Mouse (Mus musculus): Measurements from ENCODE around the gene Tmem222.
A peak's percentile ranks its signal among the peaks of the same experiment; 100 is the strongest.

The Tmem222 gene

DNA sequence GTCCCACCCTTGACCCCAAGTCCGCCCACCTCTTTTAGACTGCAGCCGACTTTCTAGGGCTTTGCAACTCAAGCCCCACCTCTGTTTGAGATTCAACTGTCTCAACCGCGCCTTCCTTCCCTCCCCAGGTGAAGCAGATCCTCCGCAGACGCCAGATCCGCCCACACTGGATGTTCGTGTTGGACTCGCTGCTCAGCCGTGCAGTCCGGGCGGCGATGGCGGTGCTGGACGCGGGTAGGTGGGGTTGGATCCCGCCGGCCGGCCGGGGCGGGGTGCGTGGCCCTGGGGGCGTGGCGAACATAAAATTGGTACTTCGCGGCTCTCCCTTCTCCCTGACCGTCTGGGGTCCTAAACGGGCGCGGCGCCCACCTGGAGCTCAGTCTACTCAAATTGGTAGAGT is 26.4 kb downstream of the Tmem222 start:
- no peak for DNase-seq (ENCODE audit: low read depth, low spot score)

- no peak for DNase-seq (ENCODE audit: low read depth, low spot score)
Observed at GRCm38 (mm10) chr4:133250609-133251008, 27.0 kb downstream of the Tmem222 start.

DNA sequence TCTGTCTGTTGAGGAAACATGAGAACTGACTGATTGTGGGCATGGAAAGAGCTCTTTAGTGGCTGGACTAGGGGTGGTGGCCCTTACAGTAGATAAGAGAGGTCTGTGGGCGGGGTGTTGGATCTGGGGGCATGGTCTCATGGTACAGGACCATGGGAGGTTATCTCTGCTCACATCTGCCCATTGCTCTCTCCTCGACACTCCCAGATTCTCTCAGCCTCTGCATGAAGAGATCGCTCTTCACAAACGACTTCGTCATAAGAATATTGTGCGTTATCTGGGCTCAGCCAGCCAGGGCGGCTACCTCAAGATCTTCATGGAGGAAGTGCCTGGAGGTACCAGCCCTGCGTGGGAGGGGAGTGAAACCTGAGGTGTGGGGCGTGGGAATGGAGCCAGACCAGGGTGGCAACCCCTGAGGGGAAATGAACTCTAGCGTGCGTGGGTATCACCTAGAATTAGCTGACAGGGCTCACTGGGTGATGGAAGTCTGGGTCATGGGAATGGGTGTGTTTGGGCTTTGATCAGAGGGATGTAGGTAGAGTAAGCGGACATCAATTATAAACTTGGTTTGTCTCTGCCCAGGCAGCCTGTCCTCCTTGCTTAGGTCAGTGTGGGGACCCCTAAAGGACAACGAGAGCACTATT is 29.7 kb downstream of the Tmem222 start:
- no peak for DNase-seq (ENCODE audit: low read depth, low spot score)

- DNase-seq (ENCODE audit: low read depth, low spot score), result no peak
Observed at GRCm38 (mm10) chr4:133247072-133247471, 30.5 kb downstream of the Tmem222 start.

DNA sequence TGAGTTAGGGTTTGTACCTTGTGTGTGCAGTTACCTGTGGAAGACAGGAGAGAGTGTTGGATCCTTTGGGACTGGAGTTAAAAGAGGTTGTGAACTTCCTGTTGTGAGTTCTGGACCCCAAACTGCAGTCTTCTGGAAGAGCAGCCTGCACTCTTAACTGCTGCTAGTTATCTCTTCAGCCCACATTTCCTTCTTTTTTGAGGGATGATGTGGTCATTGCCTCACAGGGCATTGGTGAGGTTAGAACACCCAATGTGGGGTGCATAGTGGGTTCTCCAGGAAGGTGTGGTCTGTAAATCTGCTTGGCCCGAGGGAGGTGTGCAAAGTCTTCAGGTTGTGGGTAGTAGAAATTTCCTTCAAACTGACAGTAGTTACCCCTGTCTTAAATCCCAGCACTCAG is 33.3 kb downstream of the Tmem222 start:
- DNase-seq (ENCODE audit: low read depth, low spot score), result no peak

- no peak for DNase-seq (ENCODE audit: low read depth, low spot score)
Observed at GRCm38 (mm10) chr4:133243538-133243937, 34.1 kb downstream of the Tmem222 start.

DNA sequence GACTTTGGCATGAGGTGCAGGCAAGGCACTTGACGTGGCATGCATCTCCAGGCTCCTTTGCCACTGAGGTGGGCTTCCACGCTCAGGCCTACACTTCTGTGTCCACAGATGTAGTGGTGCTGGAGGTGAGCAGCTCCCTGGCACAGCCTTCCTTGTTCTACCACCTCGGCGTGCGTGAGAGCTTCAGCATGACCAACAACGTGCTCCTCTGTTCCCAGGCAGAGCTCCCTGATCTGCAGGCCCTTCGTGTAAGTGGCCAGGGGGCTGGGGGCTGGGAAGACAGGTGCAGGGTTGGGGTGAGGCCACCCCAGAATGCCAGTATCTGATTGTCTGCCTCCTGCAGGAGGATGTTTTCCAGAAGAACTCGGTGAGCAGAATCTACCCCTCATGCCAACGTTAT is 34.9 kb downstream of the Tmem222 start:
- no peak for DNase-seq (ENCODE audit: low read depth, low spot score)

DNA sequence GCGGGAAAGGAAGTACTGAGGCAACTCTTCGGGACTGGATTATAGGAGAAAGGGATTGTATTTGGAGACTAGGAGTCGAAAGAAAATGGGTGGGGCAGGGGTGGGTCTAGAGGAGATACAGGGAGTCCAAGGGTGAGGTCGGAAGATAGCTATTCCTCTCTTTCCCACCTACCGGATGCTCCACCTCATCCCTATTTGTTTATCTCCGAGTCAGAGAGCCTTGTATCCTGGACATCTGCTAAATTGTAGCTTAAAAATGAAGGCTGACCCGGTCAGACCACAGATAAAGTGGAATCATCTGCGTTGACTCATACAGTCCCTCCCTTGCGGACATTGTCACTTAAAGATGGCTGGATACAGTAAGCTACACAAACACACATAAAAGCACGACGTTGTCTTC is 35.7 kb downstream of the Tmem222 start:
- DNase-seq (ENCODE audit: low read depth, low spot score), result no peak

DNA sequence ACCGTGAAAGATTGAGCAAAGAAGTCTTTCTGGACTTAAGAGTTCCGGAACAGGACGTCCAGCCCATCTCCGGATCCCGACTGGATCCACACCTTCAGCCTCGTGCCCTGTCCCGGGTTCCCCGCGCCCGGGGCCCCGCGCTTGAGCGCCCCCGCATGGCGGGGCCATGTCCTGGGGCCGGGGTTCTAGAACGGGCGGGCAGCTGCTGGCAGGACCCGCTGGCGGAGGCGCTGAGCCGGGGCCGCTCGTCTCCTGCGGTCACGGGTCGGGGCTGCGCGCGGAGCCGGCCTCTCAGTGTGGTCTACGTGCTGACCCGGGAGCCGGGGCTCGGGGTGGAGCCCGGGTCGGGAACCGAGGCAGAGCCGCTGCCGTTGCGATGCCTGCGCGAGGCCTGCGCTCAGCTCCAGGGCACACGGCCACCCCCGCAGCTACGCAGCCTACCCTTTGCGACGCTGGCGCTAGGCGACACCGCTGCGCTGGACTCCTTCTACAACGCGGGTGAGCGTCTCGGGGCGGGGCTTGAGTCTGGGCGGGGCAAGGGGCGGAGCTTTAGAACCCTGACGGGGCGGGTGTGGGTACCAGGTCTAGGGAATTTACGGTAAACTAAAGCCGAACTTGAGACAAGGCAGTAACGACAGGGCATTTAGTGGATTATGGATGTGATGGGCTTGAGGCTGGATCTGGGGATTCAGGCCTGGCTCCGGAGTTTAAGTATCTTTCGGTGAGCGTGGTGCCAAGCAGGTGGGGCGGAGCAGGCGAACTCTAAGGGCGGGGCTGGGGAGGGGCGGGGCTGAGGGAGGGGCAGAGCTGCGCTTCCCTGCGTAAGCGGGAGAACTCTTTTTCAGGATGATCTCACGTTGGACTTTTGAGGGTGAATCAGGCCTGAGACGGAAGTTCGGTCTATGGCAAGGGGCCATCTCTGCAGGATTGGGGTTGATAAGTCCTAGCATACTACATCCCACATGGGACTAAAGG is 36.4 kb downstream of the Tmem222 start:
- DNase-seq (ENCODE audit: low read depth, low spot score), result peak; percentile 78

DNA sequence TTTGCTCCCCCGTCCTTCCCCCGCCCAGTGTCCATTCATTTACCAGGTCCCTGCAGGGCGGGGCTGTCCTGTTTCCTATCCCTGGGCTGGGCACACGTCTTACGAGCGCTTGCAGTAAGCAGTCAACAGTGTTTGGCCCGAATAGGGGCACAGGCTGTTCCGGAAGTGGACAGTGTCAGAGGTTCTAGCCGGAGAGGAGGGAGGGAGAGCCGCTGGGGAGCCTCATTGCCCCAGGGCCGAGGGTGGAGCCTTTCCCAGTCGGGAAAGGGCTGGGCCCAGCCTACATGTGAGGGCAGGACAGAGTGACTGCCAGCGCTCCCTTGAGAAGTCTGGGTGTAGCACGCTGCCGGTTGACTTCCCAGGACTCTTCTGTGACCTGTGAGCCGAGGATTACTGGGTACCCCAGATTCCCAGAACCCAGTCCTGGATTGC is 37.1 kb downstream of the Tmem222 start, which contains the start of gene Map3k6:
Gene Map3k6, plus strand, starts transcription at position 329 of the 432 bp plus-strand sequence.
- no peak for DNase-seq (ENCODE audit: low read depth, low spot score)

DNA sequence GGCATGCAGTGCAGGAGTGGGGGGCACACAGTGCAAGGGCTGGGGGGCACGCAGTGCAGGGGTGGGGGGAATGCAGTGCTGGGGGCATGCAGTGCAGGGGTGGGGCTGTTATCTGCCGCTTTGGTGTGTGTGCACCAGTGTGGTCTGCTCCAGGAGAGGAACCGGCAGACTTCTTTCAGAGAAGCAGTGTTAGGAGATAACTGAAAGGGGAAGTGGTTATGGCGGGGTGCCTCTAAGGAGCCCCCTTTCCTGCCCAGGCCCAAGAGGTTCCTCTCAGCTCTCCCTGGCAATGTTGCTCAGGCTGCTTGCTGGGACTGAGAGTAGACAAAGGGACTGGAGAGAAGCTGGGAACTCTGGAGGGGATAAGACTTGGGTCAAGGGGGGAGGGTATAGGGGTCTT is 39.7 kb downstream of the Tmem222 start:
- no peak for DNase-seq (ENCODE audit: low read depth, low spot score)

GRCm38 (mm10) chr4:133235415-133235814 is 42.2 kb downstream of the Tmem222 start:
- DNase-seq (ENCODE audit: low read depth, low spot score), result no peak

DNA sequence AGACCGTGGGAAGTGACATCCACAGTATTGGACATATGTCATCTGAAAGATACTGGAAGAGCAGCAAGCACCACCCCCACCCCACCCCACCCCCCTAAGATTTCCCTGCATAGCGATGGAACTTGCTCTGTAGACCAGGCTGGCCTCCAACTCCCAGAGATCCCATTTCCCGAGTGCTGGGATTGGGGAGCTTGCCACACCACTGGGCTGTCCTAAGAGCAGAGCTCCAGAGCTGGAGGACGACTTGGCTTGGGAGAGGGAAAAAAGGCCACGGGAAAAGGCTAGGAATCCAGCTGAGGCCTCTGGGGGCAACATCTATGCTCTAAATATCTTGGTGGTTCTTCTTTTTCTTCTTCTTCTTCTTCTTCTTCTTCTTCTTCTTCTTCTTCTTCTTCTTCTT is 42.8 kb downstream of the Tmem222 start:
- DNase-seq (ENCODE audit: low read depth, low spot score), result no peak

- DNase-seq (ENCODE audit: low read depth, low spot score), result no peak
Observed at GRCm38 (mm10) chr4:133233285-133233976, 44.2 kb downstream of the Tmem222 start.

- no peak for DNase-seq (ENCODE audit: low read depth, low spot score)
Observed at GRCm38 (mm10) chr4:133229582-133229981, 48.0 kb downstream of the Tmem222 start.

GRCm38 (mm10) chr4:133227636-133228035 is 50.0 kb downstream of the Tmem222 start:
- no peak for DNase-seq (ENCODE audit: low read depth, low spot score)

DNA sequence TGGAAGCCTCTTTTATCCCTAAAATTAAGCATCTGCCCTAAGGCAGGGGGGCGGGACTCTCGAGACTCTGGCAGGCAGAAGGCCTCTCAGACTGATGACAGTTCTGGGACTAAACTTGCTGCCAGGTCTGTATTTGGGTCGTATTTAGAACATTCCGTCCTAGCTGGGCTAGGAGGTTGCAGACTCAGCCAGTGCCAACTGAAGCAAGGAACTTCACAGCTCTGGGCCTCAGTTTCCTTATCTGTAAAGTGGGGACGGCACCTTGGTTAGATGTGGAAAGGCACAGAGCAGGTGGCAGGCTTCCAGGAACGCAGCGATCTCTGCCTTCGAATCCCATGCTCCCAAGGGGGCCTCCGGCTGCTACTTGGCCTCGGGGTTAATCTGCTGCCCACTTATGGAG is 51.5 kb downstream of the Tmem222 start:
- DNase-seq (ENCODE audit: low read depth, low spot score), result no peak

GRCm38 (mm10) chr4:133223875-133224274 is 53.7 kb downstream of the Tmem222 start:
- no peak for DNase-seq (ENCODE audit: low read depth, low spot score)

DNA sequence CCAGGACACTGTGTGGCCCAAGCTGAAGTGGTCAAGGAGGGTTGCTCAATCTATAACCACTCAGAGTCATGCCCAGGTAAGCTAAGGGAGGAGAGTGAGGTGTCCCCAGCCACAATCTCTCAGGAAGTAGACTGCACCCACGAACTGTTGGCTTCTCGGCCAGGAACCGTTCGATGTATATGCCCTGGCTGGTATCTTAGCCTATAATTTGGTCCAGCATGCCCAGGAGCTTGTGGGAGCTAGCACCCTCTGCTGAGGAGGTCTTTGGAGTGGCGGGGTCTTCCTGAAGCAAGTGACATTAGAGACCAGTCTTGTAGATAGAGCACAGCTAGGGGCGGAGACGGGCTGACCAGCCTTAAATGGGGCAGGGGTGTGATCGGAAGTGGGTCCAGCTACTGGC is 55.9 kb downstream of the Tmem222 start:
- no peak for DNase-seq (ENCODE audit: low read depth, low spot score)

GRCm38 (mm10) chr4:133220656-133221055 is 56.9 kb downstream of the Tmem222 start:
- DNase-seq (ENCODE audit: low read depth, low spot score), result no peak

GRCm38 (mm10) chr4:133218745-133219144 is 58.8 kb downstream of the Tmem222 start:
- no peak for DNase-seq (ENCODE audit: low read depth, low spot score)

DNA sequence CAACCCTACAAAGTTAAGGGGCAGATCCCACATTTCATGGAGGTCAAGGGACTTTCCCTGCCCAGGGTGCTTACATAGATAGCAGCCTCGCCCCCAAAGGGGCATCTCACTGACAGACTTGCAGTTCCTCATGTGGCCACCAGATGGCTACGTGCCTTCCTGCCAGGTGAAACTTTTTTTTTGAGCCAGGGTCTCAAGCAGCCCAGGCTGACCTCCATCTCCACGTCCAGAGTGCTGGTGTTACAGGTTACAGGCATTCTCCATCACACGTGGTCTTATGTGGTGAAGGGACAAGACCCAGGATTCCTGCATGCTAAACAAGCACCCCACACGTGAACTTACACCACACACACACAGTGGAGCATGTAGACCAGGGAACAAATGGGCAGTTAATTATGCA is 60.0 kb downstream of the Tmem222 start:
- no peak for DNase-seq (ENCODE audit: low read depth, low spot score)

Data from telencephalon, adult 2 months (tissue).